Mouse (Mus musculus) forebrain, embryonic 11.5 days (tissue): Measurements from ENCODE around the gene Hba-x. TPM values are rescaled to one million over a fixed set of nuclear protein-coding genes. Genes with fewer than 3 reads are reported as not detected.

Source experiments
- ATAC-seq: fragments of 200-750 bp; cut with Nextera tagmentation; replicated peaks from 2 replicates; pipeline ENCODE4 v1.8.0; 2017; ENCODE audit warnings: moderate TSS enrichment; ENCODE audit not compliant: low FRiP score
- DNase-seq: peaks from one replicate; pipeline ENCODE4 v3.0.0-alpha.2; 2017; ENCODE audit warnings: low spot score
- H3K27ac ChIP-seq: fragments of 300-500 bp; sonication (generic); 2 replicates; pipeline ENCODE4 v1.5.1; 2014; ENCODE audit warnings: low read depth, low read length
- H3K27me3 ChIP-seq: fragments of 300-500 bp; sonication (generic); 2 replicates; pipeline ENCODE4 v1.6.1; 2014; ENCODE audit warnings: mild to moderate bottlenecking, low read length, mixed read lengths; ENCODE audit not compliant: control insufficient read depth, insufficient read depth
- H3K36me3 ChIP-seq: fragments of 300-500 bp; sonication (generic); 2 replicates; pipeline ENCODE4 v1.6.1; 2014; ENCODE audit warnings: mild to moderate bottlenecking, low read length, moderate library complexity, mixed read lengths; ENCODE audit not compliant: control insufficient read depth, insufficient read depth
- H3K4me1 ChIP-seq: fragments of 300-500 bp; sonication (generic); replicated peaks from 2 replicates; pipeline ENCODE4 v1.6.1; 2014; ENCODE audit warnings: low read length, mixed read lengths; ENCODE audit not compliant: control insufficient read depth, insufficient read depth
- H3K4me2 ChIP-seq: fragments of 300-500 bp; sonication (generic); 2 replicates; pipeline ENCODE4 v1.6.1; 2014; ENCODE audit warnings: low read depth, mild to moderate bottlenecking, low read length, moderate library complexity, mixed read lengths; ENCODE audit not compliant: severe bottlenecking
- H3K4me3 ChIP-seq: fragments of 300-500 bp; sonication (generic); 2 replicates; pipeline ENCODE4 v1.5.1; 2014; ENCODE audit warnings: low read depth, low read length
- H3K9ac ChIP-seq: fragments of 300-500 bp; sonication (generic); 2 replicates; pipeline ENCODE4 v1.6.1; 2014; ENCODE audit warnings: low read length
- H3K9me3 ChIP-seq: fragments of 300-500 bp; sonication (generic); 2 replicates; pipeline ENCODE4 v1.6.1; 2016; ENCODE audit warnings: low read length, mixed read lengths; ENCODE audit not compliant: control insufficient read depth
- WGBS: fragments of 180-500 bp; shearing (Covaris S2); extraction: QIAGEN DNeasy Blood & Tissue Kit; methylation state at CpG from one replicate; pipeline ENCODE4 v1.1.7; 2014; 5-methylcytosine and 5-hydroxymethylcytosine counted together
- polyA plus RNA-seq: library from polyadenylated mRNA; unstranded; fragments of >200 nt; fragmentation: Nextera tagmentation; extraction: Ambion mirVana; gene quantifications from 2 replicates; pipeline ENCODE4 v1.2.1, GENCODE M21; 2014

The Hba-x gene
- polyA plus RNA-seq, 1 experiment from 2014 or later = 3,516 TPM

GRCm38 (mm10) chr11:32256146-32256545, 20.1 kb upstream of the Hba-x start:
- 96% methylated on average over 1 of the region's 1 CpGs for WGBS
- DNase-seq (no peak), ATAC-seq (no peak)
- Histone ChIP-seq H3K4me1 (no peaks in the 10 kb centered on the region), H3K9me3 (no peaks in the 10 kb centered on the region), H3K27me3 (no peaks in the 10 kb centered on the region), H3K4me2 (no peak overlapping the region), H3K4me3 (no peak overlapping the region), H3K27ac (no peak overlapping the region), H3K36me3 (no peaks in the 10 kb centered on the region), H3K9ac (no peak overlapping the region)

- H3K4me1 ChIP-seq = no peaks in the 10 kb centered on the region
- H3K36me3 ChIP-seq = no peaks in the 10 kb centered on the region
- H3K4me2 ChIP-seq = no peak overlapping the region
- no peak overlapping the region for H3K4me3 ChIP-seq
- no peaks in the 10 kb centered on the region for H3K27me3 ChIP-seq
- WGBS = 85% methylated on average over 3 of the region's 3 CpGs
- no peak overlapping the region for H3K27ac ChIP-seq
- H3K9ac ChIP-seq = no peak overlapping the region
- ATAC-seq = no peak
- H3K9me3 ChIP-seq = no peaks in the 10 kb centered on the region
- no peak for DNase-seq
Observed at GRCm38 (mm10) chr11:32256566-32256965, 19.6 kb upstream of the Hba-x start.

- Histone ChIP-seq H3K4me3 (no peak overlapping the region), H3K9me3 (no peaks in the 10 kb centered on the region), H3K27me3 (no peaks in the 10 kb centered on the region), H3K36me3 (no peaks in the 10 kb centered on the region), H3K27ac (no peak overlapping the region), H3K4me2 (no peak overlapping the region), H3K4me1 (no peaks in the 10 kb centered on the region), H3K9ac (no peak overlapping the region)
- 91% methylated on average over 10 of the region's 10 CpGs for WGBS
- ATAC-seq (no peak), DNase-seq (no peak)
Observed at GRCm38 (mm10) chr11:32262674-32263415, 13.4 kb upstream of the Hba-x start.

- H3K36me3 ChIP-seq = no peaks in the 10 kb centered on the region
- WGBS = 92% methylated on average over 3 of the region's 3 CpGs
- H3K9me3 ChIP-seq = no peaks in the 10 kb centered on the region
Observed at GRCm38 (mm10) chr11:32265117-32265738, 11.0 kb upstream of the Hba-x start.

GRCm38 (mm10) chr11:32266194-32266593, 10.0 kb upstream of the Hba-x start:
- no peak overlapping the region for H3K4me2 ChIP-seq
- H3K4me1 ChIP-seq = no peaks in the 10 kb centered on the region; the same call in 1 of the 2 replicates
- no peak overlapping the region for H3K4me3 ChIP-seq
- 91% methylated on average over 6 of the region's 6 CpGs for WGBS
- no peaks in the 10 kb centered on the region for H3K36me3 ChIP-seq
- H3K27ac ChIP-seq = no peak overlapping the region
- H3K9me3 ChIP-seq = no peaks in the 10 kb centered on the region
- no peak overlapping the region for H3K9ac ChIP-seq
- DNase-seq (no peak), ATAC-seq (no peak)
- H3K27me3 ChIP-seq = no peaks in the 10 kb centered on the region

More at GRCm38 (mm10) chr11:32265117-32265738, 11.0 kb upstream of the Hba-x start:
- Histone ChIP-seq H3K27ac (no peak overlapping the region), H3K4me1 (no peaks in the 10 kb centered on the region; the same call in 1 of the 2 replicates), H3K9ac (no peak overlapping the region), H3K4me2 (no peak overlapping the region), H3K27me3 (no peaks in the 10 kb centered on the region), H3K4me3 (no peak overlapping the region)
- DNase-seq (no peak), ATAC-seq (no peak)

GRCm38 (mm10) chr11:32266776-32267175, 9.4 kb upstream of the Hba-x start:
- Histone ChIP-seq H3K9me3 (no peaks in the 10 kb centered on the region), H3K4me2 (peak overlapping the region; percentile 70), H3K4me1 (no peaks in the 10 kb centered on the region; the same call in 1 of the 2 replicates), H3K9ac (peak overlapping the region; percentile 95), H3K36me3 (no peaks in the 10 kb centered on the region), H3K27ac (peak overlapping the region; percentile 92), H3K4me3 (peak overlapping the region; percentile 73), H3K27me3 (no peaks in the 10 kb centered on the region)
- no peak for DNase-seq
- no peak for ATAC-seq
- 35% methylated on average over 6 of the region's 6 CpGs for WGBS

- peak within 1 kb of the TSS; percentile 95 for H3K9ac ChIP-seq
Observed at GRCm38 (mm10) chr11:32267188-32267884, 8.9 kb upstream of the Hba-x start, which contains the start of gene Nprl3. Nprl3 (minus strand) TSS chr11:32267707.

GRCm38 (mm10) chr11:32267964-32268363, 8.2 kb upstream of the Hba-x start:
- DNase-seq (no peak), ATAC-seq (peak; percentile 45)
- Histone ChIP-seq H3K27me3 (no peaks in the 10 kb centered on the region), H3K4me1 (no peaks in the 10 kb centered on the region; the same call in 1 of the 2 replicates), H3K27ac (no peak overlapping the region), H3K9me3 (no peaks in the 10 kb centered on the region), H3K36me3 (no peaks in the 10 kb centered on the region), H3K9ac (peak overlapping the region; percentile 95), H3K4me2 (peak overlapping the region; percentile 70), H3K4me3 (peak overlapping the region; percentile 73; the same call in 1 of the 2 replicates)
- WGBS = 23% methylated on average over 5 of the region's 5 CpGs

More at GRCm38 (mm10) chr11:32267188-32267884, 8.9 kb upstream of the Hba-x start, which contains the start of gene Nprl3:
- Histone ChIP-seq H3K4me1 (no peaks in the 10 kb centered on the region; the same call in 1 of the 2 replicates), H3K27ac (peak within 1 kb of the TSS; percentile 92), H3K4me3 (peak within 1 kb of the TSS; percentile 73), H3K27me3 (no peaks in the 10 kb centered on the region), H3K9me3 (no peaks in the 10 kb centered on the region), H3K4me2 (peak within 1 kb of the TSS; percentile 70), H3K36me3 (no peaks in the 10 kb centered on the region)
- WGBS = 1% methylated on average over 54 of the region's 54 CpGs
- ATAC-seq = peak; percentile 99
- DNase-seq = peak; percentile 97
